Mouse (Mus musculus) thymus, adult 2 months (tissue): ENCODE results near the gene Tnfrsf11a.

ENCODE experiments used
- CTCF ChIP-seq: fragments of 200-500 bp; IDR thresholded peaks from 2 replicates; pipeline ENCODE4 v1.5.1; 2012; ENCODE audit warnings: mild to moderate bottlenecking, control low read depth, low read length, moderate library complexity, borderline replicate concordance; ENCODE audit not compliant: control insufficient read depth, poor library complexity, insufficient read depth; ENCODE audit errors: extremely low read depth
- POLR2A ChIP-seq: fragments of 200-500 bp; IDR thresholded peaks from 2 replicates; pipeline ENCODE4 v1.6.1; 2012; ENCODE audit warnings: mild to moderate bottlenecking, low read length, control low read depth, moderate library complexity; ENCODE audit not compliant: control insufficient read depth, poor library complexity, insufficient read depth; ENCODE audit errors: extremely low read depth

DNA sequence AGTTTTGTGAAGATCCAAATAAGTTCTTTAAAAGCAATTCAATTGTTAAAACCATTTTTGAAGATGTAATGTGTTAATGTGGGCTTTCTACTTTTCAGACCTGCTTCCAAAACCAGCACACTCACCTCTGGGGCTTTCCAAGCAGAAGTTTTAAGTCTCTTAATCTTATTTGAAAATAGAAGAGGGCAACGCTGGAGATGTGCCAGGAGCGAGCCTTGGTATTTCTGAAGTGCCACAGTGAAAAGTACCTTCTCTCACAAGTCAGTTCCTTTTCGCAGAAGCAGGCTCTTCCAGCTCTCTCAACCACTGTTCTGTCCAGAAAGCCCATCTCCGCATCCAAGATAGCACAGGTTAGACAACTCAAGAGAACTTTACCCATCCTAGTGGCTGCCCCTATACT is 4.1 kb upstream of the Tnfrsf11a start:
- TF ChIP-seq CTCF (no peak), POLR2A (no peak)
